Mouse (Mus musculus): ENCODE measurements around the gene Rhox13. TPM values are rescaled to one million over a fixed set of nuclear protein-coding genes. Genes with fewer than 3 reads are reported as not detected.

Gene Rhox13
- not detected in 2 replicates for polyA plus RNA-seq (2012; rRNA removed; ENCODE audit: low replicate concordance)

DNA sequence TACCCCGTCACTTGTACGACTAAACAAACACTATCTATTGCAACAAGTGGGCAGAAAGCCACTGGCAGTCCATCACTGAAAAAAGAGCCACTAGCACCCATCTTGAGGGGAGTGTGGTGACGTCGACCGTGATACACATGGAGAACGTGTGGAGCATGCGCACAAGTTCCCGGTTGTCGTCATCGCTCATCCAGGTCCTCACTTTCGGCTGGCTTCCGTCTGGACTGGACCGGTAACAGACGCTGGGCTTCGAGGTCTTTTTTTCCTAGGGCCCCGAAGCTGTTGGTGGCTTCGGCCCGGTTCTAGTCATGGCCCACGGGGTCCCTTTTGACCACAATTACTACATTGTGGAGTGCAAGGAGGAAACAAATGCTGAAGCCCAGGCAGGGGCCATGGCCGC lies at the start of gene Rhox13:
Rhox13 (plus strand) TSS at position 238 of the 400 bp plus-strand sequence.

GRCm38 (mm10) chrX:38085041-38085440 lies 36.0 kb upstream of the Rhox13 start, which contains the start of gene Rhox11:
Gene Rhox11 (minus strand): TSS chrX:38085141.

GRCm38 (mm10) chrX:38110807-38111206 lies 10.2 kb upstream of the Rhox13 start, which contains the start of gene Rhox12:
Gene Rhox12 (minus strand): TSS chrX:38110907.

Other genes with a start within 250 kb of the Rhox13 start
- gene Rhox8, start 242.3 kb upstream of the Rhox13 start, polyA plus RNA-seq (2012; rRNA removed; ENCODE audit: low replicate concordance): not detected in 2 replicates
- not detected in 2 replicates for gene Rhox7b, start 224.0 kb upstream of the Rhox13 start, polyA plus RNA-seq (2012; rRNA removed; ENCODE audit: low replicate concordance)
- gene Rhox9, start 219.4 kb upstream of the Rhox13 start, polyA plus RNA-seq (2012; rRNA removed; ENCODE audit: low replicate concordance): not detected in 2 replicates
- not detected in 2 replicates for gene Btg1-ps1, start 102.4 kb upstream of the Rhox13 start, polyA plus RNA-seq (2012; rRNA removed; ENCODE audit: low replicate concordance)
- not detected in 2 replicates for gene Btg1-ps2, start 78.1 kb upstream of the Rhox13 start, polyA plus RNA-seq (2012; rRNA removed; ENCODE audit: low replicate concordance)
- not detected in 2 replicates for gene Rhox10, start 54.7 kb upstream of the Rhox13 start, polyA plus RNA-seq (2012; rRNA removed; ENCODE audit: low replicate concordance)
- gene Rhox11, start 36.1 kb upstream of the Rhox13 start, polyA plus RNA-seq (2012; rRNA removed; ENCODE audit: low replicate concordance): not detected in 2 replicates
- not detected in 2 replicates for gene Rhox12, start 10.3 kb upstream of the Rhox13 start, polyA plus RNA-seq (2012; rRNA removed; ENCODE audit: low replicate concordance)
- gene Zbtb33, start 68.6 kb downstream of the Rhox13 start, polyA plus RNA-seq (2012; rRNA removed; ENCODE audit: low replicate concordance): 0.41 and 0.42 TPM in 2 replicates
- gene Tmem255a, start 131.2 kb downstream of the Rhox13 start, polyA plus RNA-seq (2012; rRNA removed; ENCODE audit: low replicate concordance): 0.11 and 0.12 TPM in 2 replicates
- gene Atp1b4, start 195.0 kb downstream of the Rhox13 start, polyA plus RNA-seq (2012; rRNA removed; ENCODE audit: low replicate concordance): not detected in 2 replicates

Measured in duodenum, adult 2 months (tissue).